Mouse (Mus musculus): ENCODE measurements around the gene Hoxd4.

DNA sequence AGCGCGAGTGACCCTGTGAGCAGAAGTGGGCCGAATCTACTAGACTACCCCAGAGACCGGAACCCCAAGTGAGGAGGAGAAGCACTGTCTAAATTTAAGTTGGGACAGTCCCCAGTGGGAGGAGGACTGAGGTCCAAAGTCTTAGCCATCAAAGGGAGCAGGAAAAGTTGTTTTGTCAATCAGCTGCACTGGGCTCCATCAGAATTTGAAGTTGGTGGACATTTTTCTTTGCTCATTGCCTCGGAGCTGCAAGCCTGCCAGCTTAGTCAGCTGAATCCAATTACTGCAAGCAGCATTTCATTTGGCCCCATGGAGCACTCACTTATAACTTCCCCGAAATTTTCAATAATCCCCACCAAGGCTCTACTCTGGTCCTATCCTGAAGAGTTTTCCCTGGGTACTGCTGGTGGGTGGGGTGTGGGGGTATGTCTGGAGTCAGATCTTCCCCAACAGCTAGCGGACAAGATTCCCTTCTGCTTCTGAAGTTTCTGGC, 25.9 kb downstream of the Hoxd4 start:
- TF ChIP-seq CTCF (IDR thresholded peaks at IDR 0.05; ENCODE audit: low read depth, low read length) (no peak), POLR2AphosphoS5 (IDR thresholded peaks at IDR 0.05; ENCODE audit: insufficient replicate concordance, low read depth, low read length) (no peak), GATA1 (IDR thresholded peaks at IDR 0.05; ENCODE audit: borderline replicate concordance, low read length) (no peak), TAL1 (conservative IDR thresholded peaks at IDR 0.05; ENCODE audit: low read depth, low read length) (no peak)
